Mouse (Mus musculus) mesoderm, embryonic 11.5 days (tissue): ENCODE measurements at regions not wholly inside any gene's neighbourhood (a gene's known extent, or its start where the extent isn't known, plus 50 kb on each side); places are given as distances from the start of the nearest gene placed in this dataset.

Source experiments
- DNase-seq: peaks from one replicate; pipeline ENCODE4 v3.0.0-alpha.2; 2012; ENCODE audit warnings: low read depth, low spot score

DNA sequence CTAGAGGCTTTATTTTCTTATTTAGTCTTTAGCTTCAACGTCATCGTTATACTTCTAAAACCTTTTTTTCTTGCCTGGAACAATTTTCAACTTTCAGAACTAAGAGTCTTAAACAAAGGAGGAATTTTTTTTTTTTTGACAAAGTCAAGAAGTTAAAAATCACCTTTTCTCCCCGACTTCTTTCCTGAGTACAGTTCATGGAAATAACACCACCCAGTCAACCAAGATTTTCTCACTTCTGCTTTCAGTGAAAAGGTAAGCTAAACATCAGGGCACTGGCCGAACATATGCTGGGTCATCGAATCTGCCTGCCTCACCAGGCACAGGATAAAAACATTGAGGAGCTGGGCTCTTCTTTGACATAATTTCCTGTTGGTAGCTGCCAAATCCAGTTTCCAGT is 277.4 kb upstream of the Actbl2 start:
- no peak for DNase-seq

DNA sequence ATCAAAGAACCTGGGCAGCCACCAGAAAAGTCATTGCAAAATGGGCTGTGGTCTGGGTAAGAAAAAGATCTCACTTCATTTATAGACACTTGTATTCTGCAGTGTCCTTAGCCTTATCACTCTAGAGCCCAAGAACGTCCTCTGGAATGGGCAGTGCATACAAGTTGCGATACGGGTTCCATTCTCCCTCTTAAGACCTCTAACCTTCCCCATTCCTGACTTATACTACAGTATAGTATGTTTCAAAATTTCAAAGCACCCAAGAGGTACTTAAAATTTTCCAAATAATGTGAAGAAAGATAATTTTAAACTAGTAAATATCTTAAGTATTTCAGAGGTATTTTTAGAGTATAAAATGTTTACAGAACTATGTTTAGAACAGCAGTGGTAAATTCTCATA is 276.8 kb upstream of the Actbl2 start:
- no peak for DNase-seq

DNA sequence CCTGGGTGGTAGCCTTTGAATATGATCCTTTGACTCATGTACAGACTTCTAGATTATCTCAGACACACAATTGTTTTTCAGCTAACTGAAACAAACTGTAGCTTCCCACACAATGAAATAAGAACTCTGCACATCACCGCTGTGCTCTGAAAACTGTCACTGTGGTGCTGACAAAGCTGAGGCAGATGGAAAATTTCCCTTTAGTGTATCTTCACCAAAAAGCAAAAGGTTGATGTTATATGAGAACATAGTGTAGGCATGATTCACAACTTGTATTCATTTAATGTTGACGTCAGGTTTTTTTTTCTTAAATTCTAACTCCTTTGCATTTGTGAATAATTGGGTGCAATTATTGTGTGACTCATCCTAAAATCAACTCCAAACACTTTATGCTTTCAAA is 264.1 kb upstream of the Actbl2 start:
- DNase-seq: no peak

DNA sequence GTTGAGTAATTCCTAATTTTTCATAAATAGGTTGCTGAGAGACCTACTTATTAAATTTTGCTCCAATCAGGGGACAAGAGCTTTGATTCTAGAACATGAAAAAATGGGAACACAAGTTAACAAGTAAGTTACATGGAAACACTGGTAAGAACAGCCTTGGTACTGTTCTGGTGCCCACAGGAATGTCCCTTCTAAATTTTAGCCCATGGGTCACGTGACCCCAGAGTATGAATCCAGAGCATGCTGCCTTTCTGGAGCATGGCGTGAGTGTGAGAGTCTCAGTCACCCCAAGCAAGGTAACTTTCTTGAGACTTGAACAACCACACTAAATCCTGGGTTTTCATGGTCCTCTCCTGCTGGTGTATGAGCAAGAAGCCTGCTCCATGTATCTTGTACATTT is 263.7 kb upstream of the Actbl2 start:
- DNase-seq: no peak

DNA sequence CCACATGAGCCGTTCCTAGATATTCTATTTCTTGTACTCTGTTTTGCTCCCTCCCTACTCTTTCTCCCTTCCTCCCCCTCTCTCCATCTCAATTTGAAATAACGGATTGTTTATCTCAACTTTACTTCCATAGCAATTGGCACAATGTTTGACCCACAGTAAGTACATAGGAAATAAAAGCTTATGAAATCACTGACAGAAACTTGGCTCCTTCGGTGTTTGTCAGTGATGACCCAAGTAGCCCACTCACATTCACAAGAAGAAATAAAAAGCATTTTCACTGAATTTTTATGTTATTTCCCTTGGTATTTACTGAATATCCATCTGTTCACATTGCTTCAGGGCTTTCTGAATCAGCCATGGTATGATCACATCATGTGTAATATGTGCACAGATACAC is 260.2 kb upstream of the Actbl2 start:
- DNase-seq: no peak

DNA sequence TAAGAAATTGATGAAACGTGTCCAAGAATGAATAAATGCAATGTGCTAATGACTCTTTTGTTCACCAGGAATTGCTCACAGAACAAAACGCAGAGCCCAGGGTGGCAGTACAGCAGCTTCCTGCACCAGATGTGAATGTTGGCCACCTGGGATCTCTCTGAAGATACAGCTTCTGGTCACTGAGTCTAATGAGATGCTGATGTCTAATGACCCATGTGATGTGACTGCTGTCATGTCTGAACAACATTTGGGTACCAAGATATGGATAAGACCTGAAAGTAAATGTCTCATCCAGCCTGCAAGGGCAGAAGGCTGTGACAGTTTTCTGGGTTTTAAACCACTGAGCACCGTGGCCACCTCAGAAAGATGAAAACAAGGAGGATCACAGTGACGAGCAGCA is 252.1 kb upstream of the Actbl2 start:
- peak; percentile 26 for DNase-seq

DNA sequence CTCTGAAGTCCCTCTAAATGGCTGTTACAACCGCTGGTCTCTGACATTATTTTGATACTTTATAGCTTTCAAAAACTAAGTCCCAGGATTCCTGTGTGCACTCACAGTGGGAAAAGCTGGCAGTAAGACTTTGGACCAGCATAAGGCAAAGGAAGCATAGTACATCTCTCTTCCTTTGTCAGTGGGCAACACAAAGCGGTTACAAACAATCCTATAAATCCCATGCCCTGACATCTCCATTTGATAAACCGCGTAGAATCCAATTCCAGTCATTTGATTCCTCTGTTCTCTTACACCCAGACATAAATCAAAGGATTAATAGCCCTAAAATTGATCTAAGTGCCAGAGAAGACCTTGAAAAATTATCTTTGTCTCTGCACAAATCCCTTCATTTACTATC is 240.7 kb upstream of the Actbl2 start:
- peak; percentile 47 for DNase-seq

DNA sequence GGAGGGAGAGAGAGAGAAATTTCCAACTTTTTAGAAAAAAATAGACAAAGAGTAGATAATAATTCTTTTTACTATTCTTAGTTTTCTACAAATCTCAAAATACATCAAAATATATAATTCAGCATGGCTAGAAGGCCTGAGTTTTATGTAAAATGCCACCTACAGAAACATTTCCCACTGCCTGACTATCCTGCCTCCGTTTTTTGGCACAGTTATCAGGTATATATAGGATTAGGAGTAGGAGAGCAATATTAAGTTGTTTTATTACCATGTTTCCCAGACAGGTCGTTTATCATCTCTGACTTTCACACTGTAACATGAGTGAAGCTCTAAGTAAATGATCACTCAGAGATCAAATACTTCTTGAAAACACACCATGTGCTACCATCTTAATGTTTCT is 224.7 kb upstream of the Actbl2 start:
- no peak for DNase-seq

DNA sequence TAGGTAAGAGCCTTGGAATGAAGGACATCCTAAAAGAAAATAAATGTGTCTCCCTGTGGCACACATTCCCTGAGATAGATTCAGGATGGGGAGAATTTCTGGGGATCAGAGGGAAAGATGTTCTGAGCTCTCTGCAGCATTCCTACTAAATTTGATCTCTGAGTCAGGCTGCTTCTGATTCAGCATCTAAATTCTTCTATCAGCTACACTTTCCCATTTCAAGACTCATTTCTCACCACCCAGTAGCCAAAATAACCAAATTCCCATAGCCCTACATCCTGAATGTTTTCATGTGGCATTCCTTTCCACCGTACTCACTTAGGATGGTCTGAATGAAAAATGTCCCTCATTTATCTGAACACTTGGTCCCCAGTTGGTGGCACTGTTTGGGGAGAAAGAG is 223.2 kb upstream of the Actbl2 start:
- no peak for DNase-seq

DNA sequence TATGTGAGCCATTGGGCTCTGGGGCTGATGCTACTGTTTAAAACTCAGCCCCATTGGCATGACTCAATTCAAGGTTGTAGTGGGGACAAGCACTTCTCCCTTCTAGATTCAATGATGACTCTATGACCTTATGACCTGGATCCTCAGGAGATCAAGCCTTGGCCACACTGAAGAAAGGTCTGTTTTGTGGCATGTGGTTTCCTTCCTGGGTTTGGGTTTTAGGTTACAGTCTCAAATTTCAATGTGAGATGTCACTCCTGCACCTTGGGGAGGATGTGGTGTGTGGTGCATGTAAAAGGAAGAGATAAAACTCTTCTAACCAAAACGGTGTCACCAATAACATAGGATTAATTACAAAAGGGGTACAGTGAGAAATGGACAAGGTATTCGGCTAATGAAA is 211.2 kb upstream of the Actbl2 start:
- peak; percentile 36 for DNase-seq

DNA sequence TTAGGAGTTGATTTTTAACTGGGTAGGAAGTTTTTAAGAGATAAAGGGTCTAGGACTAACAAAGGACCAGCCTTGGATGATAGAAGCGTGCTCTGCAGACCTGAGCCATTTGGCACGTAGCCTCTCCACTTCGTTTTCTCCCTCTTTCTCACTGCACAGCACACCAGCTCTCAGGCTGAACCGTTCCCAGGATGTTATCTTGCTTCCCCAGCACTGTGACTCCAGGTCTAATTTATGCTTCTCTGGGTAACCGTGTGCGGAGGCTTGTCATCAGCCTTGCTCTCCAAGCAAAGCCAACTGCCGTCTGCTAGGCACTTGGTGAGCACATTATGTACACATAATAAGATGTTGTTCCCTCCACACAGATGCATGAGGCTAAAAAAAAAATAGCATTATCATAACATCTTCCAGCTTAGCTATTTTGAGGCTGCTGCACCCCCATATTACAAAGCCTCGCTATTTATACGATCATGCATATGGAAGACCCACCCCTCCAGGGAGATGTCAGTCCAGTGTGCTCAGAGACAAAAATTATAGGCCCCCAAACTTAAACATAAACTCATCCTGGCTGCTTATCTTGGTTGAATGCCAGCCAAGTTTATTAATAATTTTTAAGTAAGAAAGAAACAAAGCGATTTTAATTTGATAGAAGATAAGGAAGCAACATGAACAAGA is 210.3 kb upstream of the Actbl2 start:
- no peak for DNase-seq

DNA sequence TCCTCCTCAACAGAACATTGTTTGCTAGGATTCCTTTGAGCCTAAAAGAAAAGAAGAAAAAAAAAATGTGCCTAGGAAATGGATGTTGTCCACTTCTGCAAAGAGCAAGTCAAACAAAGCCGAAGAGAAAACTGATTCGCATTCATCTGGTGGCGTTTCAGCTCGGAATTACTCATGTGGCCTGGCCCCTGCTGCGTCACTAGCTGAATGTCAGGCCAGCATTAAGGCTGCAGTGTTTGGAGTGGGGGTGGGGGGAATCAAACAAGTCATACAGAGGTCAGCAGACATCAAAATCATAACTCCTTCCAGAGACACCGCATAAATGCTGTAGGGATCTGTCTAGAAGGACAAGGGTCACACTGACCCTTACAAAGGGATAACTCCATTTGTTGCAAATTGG is 204.7 kb upstream of the Actbl2 start:
- DNase-seq: peak; percentile 43

DNA sequence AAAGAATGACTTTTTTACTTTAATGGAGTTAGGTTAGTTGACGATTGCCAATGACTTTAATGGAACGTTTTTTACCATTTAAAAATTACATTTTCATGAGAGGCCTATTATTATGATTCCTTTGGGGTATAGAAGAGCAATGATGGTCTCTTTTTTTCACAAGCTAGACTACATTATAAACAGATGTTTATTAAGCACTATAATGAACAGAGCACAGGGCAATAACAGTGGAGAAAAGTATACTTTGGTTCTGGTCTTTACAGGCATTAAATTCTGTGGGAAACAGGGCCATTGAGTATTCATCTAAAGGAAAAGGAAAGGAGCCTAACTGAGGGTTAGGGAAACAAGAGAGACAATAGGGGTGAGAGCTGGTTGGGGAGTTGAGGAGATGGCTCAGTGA is 199.0 kb upstream of the Actbl2 start:
- DNase-seq: no peak

DNA sequence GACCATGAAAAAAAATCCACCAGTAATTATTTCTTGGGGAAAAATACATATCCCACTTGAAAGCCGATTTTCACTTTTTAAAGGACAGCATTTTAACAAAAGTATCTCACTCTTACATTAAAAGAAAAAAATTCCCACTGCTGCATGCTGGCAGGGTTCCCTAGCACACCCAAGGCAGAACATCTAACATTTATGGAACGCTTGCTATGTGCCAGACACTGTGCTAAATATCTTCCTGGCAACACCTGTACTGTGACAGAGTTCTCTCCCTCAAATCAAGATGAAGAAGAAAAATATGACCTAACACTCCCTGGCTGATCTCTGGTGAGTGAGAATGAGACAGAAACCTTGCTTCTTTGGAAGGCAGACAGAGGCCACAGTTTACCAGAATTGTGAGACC is 167.1 kb upstream of the Actbl2 start:
- no peak for DNase-seq

DNA sequence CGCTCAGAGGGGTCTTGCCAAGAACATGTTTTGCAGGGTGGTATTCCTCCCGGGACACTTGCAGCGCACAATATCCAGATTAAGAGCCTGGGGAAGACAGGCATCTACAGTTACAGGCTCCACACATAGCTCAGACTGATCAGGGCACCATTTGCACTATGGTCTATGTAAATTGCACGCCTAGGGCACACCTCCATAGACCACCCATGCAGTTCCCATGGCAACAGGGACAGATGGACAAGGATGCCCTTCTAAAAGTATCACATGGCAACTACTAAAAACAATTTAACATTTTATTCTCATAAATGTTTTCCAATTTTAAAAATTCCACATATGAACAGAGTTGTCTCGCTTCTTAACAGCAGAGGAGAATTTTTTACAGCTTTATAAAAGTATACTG is 158.7 kb upstream of the Actbl2 start:
- DNase-seq: no peak

DNA sequence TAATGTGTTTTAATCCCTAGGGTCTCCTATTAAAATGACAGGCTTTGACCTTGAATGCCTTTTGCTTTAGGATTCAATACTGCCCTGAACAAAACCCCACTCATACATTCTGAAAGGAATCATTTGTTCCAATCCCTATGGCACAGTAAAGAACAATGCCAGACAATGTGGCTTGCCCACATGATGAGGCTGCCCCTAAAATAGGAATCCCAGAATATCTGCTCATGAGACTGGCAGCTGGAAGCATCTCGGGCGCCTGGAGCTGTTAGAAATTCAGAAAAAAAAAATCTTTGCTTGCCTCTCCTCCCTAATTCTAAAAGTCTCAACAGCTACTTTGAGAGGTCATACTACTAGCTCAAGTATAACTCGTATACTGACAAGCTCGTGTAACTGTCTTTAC is 157.5 kb upstream of the Actbl2 start:
- no peak for DNase-seq

DNA sequence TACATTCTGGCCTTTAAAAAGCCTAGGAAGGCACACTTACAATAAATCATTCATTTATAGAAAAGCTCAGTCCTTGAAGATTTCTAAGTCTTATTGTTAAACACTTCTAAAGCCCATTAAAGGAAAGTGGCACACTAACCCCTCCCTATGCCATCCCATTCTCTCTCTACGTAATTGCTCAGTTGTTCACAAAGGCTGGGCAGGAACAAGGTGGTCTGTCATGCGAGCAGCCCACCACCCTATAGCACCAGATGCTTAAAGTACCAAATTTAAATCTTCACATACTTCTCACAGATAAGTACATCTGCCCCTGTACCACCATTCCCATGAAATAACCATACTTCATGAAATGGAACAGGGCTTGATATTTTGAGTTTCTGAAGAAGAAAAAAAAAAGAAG is 156.1 kb upstream of the Actbl2 start:
- no peak for DNase-seq

DNA sequence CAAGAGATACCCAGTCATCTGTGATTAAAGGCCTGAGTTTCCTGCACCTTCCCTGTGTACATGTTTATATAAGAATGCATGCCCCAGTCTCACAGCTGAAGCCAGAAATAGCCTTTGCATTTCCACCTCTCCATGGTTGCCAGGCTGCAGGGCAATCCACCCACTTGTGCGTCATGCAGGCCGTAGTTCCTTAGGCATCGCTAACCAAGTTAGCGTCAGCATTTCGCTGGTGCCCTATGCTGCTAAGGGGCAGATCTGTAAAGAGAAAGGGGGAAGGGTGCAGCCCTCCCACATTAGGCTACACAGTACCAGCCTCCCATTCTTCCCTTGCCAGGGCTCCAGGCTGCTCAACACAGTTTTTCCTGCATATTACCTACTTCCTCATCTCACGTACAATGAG is 155.6 kb upstream of the Actbl2 start:
- DNase-seq: no peak

DNA sequence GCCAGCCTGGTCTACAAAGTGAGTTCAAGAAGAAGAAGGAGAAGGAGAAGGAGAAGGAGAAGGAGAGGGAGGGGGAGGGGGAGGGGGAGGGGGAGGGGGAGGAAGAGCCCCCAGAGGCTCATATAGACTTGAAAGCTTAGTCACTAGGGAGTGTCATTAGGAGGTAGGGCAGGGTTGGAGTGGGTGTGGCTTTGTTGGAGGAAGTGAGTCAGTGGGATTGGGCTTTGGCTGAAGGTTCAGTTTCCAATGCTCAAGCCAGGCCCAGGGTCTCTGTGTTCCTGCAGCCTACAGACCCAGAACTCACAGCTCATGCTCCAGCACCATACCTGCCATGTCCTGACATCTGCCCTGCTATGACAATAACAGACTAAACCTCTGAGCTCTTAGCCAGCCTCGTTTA is 154.4 kb upstream of the Actbl2 start:
- no peak for DNase-seq

DNA sequence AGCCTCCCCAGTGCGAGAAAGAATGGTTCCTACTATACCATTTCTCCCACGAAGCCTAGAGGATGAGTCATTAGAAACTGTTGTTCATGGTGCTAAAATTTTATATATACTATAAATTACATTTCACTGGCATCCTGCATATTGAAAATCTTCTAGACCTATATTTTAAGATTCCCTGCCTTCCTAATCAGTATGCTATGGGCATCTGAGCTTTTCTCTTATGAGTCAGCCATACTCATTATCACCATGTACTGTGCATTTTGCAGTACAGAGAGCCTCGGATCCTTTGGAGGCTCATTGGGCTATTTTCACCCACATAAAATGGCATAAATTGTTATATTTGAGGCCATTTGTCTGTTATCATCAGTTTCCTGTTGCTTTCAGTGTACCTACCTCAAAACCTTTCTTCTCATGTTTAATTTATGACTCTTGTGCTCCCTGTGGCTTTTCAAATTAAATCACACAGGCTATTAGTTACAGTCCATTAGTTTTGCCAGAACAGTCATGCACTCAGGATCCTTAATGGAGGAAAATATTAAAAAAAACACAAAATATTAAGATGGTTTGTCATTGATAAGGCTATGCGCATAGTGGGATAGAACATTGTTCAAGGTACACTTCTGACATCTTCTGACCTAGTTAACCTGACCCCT is 150.1 kb upstream of the Actbl2 start:
- no peak for DNase-seq

DNA sequence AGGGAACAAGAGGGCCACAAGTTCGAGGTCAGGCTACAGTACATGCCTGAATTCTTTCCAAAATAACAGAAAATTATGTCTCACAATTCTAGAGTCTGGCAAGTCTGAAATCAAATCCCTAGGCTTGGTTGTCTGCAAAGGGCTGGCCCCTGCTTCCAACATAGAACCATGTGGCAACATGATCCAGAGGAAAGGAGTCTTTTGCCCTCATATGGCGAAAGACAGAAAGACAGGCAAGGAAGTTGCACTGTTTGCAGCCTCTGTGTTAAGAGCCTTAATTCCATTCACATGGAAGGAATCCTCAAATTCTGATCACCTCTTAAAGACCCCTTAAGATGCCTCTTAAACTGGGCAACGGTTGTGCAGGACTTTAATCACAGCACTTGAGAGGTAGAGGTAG is 123.7 kb upstream of the Actbl2 start:
- DNase-seq: no peak

DNA sequence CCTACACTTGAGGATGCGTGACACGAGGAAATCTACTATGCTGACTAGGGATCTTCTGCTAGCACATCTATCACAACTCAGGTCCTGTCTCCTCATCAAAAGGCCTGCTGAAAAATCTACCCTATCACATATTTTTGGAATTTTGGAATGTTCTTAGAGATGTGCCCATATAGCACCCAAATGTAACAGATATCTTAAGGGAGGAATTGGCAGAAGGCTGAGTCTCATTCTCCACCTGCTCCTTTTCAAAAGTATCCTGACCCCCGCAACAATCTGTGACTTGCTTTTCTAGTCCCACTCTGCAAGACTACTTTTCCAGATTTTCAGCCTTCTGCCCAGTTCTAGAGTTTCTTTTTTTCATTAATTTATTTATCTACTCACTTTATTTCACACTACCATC is 118.4 kb upstream of the Actbl2 start:
- DNase-seq: no peak

DNA sequence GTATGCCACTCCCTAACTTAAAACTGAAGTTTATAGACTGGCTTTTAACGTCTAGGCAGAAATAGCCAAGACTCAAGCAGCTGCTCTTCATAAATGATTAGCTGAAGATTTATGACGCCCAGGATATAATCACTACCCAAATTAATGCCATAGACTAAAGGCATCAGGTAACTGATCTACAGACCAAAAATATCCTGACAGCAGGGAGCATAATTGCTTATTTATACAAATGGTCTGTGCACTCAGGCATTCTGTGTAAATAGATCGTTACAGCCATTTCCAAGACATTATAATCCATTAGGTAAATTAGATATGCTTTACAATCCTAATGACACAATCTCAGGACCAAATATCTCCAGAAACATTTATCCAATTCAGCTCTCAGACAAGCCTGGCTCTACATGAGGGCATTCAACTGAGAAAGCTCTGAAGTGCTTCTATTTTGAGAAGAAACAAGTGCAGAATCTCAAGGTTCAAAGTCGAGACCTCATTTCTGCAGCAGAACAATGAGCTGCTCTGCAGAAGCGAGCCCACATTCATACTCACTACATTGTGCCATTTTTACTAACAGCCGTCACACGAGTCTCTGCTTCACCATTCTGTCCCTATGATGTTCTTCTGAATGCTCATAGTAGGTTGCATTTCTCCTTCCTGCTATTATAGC is 111.9 kb upstream of the Actbl2 start:
- no peak for DNase-seq
